Mouse (Mus musculus): ENCODE results near the gene Mat2a. TPM values are rescaled to one million over a fixed set of nuclear protein-coding genes. Genes with fewer than 3 reads are reported as not detected.
A peak's percentile ranks its signal among the peaks of the same experiment; 100 is the strongest.

Mat2a gene
- polyA plus RNA-seq (2012; rRNA removed) (59.9 and 99.9 TPM in 2 replicates), polyA plus RNA-seq (2014; fragmentation: Nextera tagmentation; extraction: Ambion mirVana) (159 and 173 TPM in 2 replicates)

DNA sequence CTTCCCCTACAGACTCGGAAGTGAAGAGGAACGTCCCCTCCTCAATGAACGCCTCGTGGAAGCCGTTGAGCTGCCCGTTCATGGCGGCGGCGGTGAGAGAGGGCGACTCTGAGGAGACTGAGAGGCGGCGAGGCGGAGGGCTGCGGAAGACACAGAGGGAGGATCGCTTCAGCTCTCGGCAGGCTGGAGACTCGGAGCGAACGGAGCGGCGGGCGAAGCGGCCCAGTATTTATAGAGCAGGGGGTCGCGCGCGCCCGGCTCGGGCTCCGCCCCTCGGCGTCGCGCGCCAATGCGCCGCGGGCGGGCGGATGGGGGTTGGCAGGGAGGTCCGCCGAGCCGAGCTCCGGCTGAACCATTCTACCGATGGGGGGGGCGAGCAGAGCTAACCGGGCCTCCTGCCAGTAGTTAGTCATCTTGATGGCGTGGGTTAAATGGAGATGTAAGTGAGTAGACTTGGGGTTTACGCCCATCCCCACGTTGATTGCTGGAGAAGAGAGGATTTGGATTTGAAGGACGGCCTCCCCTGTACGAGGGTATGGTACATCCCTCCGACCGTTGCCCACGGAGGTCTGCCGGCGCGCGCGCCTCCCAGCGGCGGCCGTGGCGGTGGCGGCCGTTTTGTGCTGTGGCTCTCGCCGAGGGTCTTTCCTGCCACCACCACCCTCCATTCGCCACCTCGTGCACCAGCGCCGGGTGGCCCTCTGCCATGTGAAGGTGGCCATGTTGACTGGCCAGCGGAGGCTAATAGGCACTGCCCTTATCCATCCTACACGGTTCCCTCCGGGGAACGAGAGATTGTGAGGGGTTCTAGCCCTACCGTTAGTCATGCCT is at the start of gene Mat2a:
TSS of gene Mat2a (minus strand) at position 204 of the 831 bp plus-strand sequence.
- no peaks in the 10 kb centered on the region for H3K9me3 ChIP-seq (ENCODE audit: control insufficient read depth, low read length)
- H3K27ac ChIP-seq = peak within 1 kb of the TSS; percentile 94
- no peaks in the 10 kb centered on the region for H3K27me3 ChIP-seq (ENCODE audit: control insufficient read depth, insufficient read depth, low read length)
- H3K4me3 ChIP-seq (ENCODE audit: insufficient read depth in 1 of 2, low read depth in 2 of 2, low read length in 2 of 2) = peak within 1 kb of the TSS; percentile 95 to 97
- WGBS (ENCODE audit: insufficient replicate concordance) = under 1% methylated on average over 76 of the region's 77 CpGs
- H3K9ac ChIP-seq (replicated peaks) = peak within 1 kb of the TSS; percentile 99
- ATAC-seq (ENCODE audit: insufficient read depth) = peak; percentile 88
- peaks cover 11 to 16% of the 10 kb centered on the region in 2 experiments for H3K4me1 ChIP-seq (replicated peaks; ENCODE audit: control insufficient read depth in 2 of 2, insufficient read depth in 2 of 2, low read length in 1 of 2)
- TF ChIP-seq CTCF (IDR thresholded peaks at IDR 0.05; ENCODE audit: low read depth) (peak; percentile 66), EP300 (IDR thresholded peaks at IDR 0.05; ENCODE audit: low read depth) (0 out of 2 replicates have a peak, but pooled peaks have one; percentile 58)
- peak; percentile 72 to 74 (median 73) for DNase-seq (ENCODE audit: low read depth in 3 of 3, low spot score in 3 of 3)
- H3K4me2 ChIP-seq (ENCODE audit: low read depth) = peak within 1 kb of the TSS; percentile 82
- H3K36me3 ChIP-seq (replicated peaks; ENCODE audit: control insufficient read depth, insufficient read depth, low read depth) = peaks cover 35% of the 10 kb centered on the region

DNA sequence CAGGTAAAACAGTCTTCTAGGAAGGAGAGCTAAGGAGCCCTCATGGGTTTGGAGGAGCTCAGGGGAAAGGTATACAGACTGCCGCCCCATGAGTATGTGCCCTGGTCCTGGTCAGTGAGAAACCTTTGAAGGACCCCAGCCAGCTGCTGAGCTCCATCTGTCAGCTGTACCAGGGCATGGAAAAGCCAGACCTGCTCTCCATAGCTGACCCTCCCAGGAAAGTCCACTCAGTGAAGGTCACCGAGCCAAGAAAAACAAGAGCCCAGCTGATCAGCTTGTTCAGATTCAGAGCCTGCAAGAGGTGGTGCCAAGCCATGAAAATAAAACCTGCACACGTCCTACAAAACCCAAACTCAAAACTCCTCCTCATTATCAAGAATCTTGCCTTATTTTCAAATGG is 49.5 kb upstream of the Mat2a start:
- DNase-seq (ENCODE audit: low read depth in 3 of 3, low spot score in 3 of 3) = no peak
- no peak for ATAC-seq (ENCODE audit: insufficient read depth)
- Histone ChIP-seq H3K9me3 (ENCODE audit: control insufficient read depth, low read length) (no peaks in the 10 kb centered on the region), H3K4me3 (ENCODE audit: insufficient read depth in 1 of 2, low read depth in 2 of 2, low read length in 2 of 2) (no peak overlapping the region), H3K27ac (no peak overlapping the region), H3K36me3 (replicated peaks; ENCODE audit: control insufficient read depth, insufficient read depth, low read depth) (no peaks in the 10 kb centered on the region), H3K9ac (replicated peaks) (no peak overlapping the region), H3K27me3 (ENCODE audit: control insufficient read depth, insufficient read depth, low read length) (no peaks in the 10 kb centered on the region), H3K4me2 (ENCODE audit: low read depth) (no peak overlapping the region), H3K4me1 (replicated peaks; ENCODE audit: control insufficient read depth in 2 of 2, insufficient read depth in 2 of 2, low read length in 1 of 2) (peaks cover 0 to 7% of the 10 kb centered on the region in 2 experiments; a peak in 2 of 4 replicates)
- 53% methylated on average over 3 of the region's 3 CpGs for WGBS (ENCODE audit: insufficient replicate concordance)
- no peak for TF ChIP-seq CTCF (IDR thresholded peaks at IDR 0.05; ENCODE audit: low read depth)
- TF ChIP-seq EP300 (IDR thresholded peaks at IDR 0.05; ENCODE audit: low read depth) = no peak

DNA sequence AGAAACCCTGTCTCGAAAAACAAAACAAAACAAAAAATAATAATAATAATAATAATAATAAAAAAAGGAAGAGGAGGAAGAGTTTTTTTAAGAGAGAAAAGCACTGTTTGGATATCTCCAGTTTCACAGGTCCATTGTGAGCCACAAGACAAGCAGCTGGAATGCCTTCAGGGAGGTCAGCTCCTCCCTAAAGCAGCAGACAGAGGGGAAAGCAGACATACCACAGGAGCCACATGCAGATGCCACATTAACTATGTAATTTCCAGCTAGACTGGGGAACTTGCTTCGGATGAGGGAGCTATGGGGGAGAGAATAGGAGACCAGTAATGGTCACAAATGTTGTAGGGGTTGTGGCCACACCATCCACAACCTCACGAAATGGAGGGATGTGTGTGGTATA is 47.9 kb upstream of the Mat2a start:
- Histone ChIP-seq H3K27ac (no peak overlapping the region), H3K27me3 (ENCODE audit: control insufficient read depth, insufficient read depth, low read length) (no peaks in the 10 kb centered on the region), H3K36me3 (replicated peaks; ENCODE audit: control insufficient read depth, insufficient read depth, low read depth) (no peaks in the 10 kb centered on the region), H3K4me3 (ENCODE audit: insufficient read depth in 1 of 2, low read depth in 2 of 2, low read length in 2 of 2) (no peak overlapping the region), H3K4me2 (ENCODE audit: low read depth) (no peak overlapping the region), H3K4me1 (replicated peaks; ENCODE audit: control insufficient read depth in 2 of 2, insufficient read depth in 2 of 2, low read length in 1 of 2) (no peaks in the 10 kb centered on the region), H3K9ac (replicated peaks) (no peak overlapping the region), H3K9me3 (ENCODE audit: control insufficient read depth, low read length) (no peaks in the 10 kb centered on the region)
- ATAC-seq (ENCODE audit: insufficient read depth) = no peak
- WGBS (ENCODE audit: insufficient replicate concordance) = 41% methylated on average over 3 of the region's 3 CpGs
- TF ChIP-seq EP300 (IDR thresholded peaks at IDR 0.05; ENCODE audit: low read depth) (no peak), CTCF (IDR thresholded peaks at IDR 0.05; ENCODE audit: low read depth) (no peak)
- no peak for DNase-seq (ENCODE audit: low read depth in 3 of 3, low spot score in 3 of 3)

DNA sequence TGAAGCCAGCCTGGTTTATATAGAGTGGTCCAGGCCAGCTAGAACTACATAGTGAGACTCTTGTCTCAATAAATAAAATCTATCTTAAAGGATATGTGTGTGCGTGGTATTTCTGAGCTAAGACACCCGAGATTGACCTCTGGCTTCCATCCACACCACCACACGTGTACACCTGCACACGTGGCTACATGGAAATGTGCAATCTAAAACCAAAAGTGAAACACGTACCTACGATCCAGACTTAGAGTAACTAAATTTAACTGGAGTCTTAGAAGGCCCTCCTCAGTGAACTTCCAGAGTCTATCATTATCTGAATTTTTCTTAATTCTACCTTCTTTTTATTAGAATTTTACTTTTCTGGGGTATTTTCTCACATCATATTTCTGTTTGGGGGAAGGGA is 46.9 kb upstream of the Mat2a start:
- DNase-seq (ENCODE audit: low read depth in 3 of 3, low spot score in 3 of 3) (no peak), ATAC-seq (ENCODE audit: insufficient read depth) (no peak)
- TF ChIP-seq CTCF (IDR thresholded peaks at IDR 0.05; ENCODE audit: low read depth) (no peak), EP300 (IDR thresholded peaks at IDR 0.05; ENCODE audit: low read depth) (no peak)
- H3K9ac ChIP-seq (replicated peaks) = no peak overlapping the region
- H3K4me3 ChIP-seq (ENCODE audit: insufficient read depth in 1 of 2, low read depth in 2 of 2, low read length in 2 of 2) = no peak overlapping the region
- no peak overlapping the region for H3K27ac ChIP-seq
- no peaks in the 10 kb centered on the region for H3K36me3 ChIP-seq (replicated peaks; ENCODE audit: control insufficient read depth, insufficient read depth, low read depth)
- no peaks in the 10 kb centered on the region for H3K9me3 ChIP-seq (ENCODE audit: control insufficient read depth, low read length)
- no peaks in the 10 kb centered on the region for H3K4me1 ChIP-seq (replicated peaks; ENCODE audit: control insufficient read depth in 2 of 2, insufficient read depth in 2 of 2, low read length in 1 of 2)
- H3K4me2 ChIP-seq (ENCODE audit: low read depth) = no peak overlapping the region
- no peaks in the 10 kb centered on the region for H3K27me3 ChIP-seq (ENCODE audit: control insufficient read depth, insufficient read depth, low read length)
- WGBS (ENCODE audit: insufficient replicate concordance) = 65% methylated on average over 6 of the region's 6 CpGs

DNA sequence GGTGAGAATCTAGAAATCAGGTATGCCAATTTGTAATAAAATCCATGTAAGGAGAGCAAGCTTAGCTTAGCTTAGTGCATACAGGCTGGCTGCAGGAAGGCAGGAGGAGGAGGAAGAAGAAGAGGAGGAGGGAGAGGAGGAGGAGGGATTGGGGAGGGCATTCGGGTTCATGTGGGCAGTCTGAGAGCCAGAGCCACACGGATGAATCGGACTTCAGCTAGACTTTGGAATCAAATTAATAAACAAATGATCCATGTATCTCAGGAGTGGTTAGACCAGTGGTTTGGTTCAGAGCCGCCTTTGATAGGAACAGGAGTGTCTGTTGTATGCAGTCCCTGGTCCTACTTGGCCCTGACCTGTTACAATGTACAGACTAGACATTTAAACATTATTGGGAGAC is 45.5 kb upstream of the Mat2a start:
- Histone ChIP-seq H3K36me3 (replicated peaks; ENCODE audit: control insufficient read depth, insufficient read depth, low read depth) (no peaks in the 10 kb centered on the region), H3K4me2 (ENCODE audit: low read depth) (no peak overlapping the region), H3K4me1 (replicated peaks; ENCODE audit: control insufficient read depth in 2 of 2, insufficient read depth in 2 of 2, low read length in 1 of 2) (peaks cover 0 to 5% of the 10 kb centered on the region in 2 experiments; a peak in 2 of 4 replicates), H3K27ac (no peak overlapping the region), H3K9me3 (ENCODE audit: control insufficient read depth, low read length) (no peaks in the 10 kb centered on the region), H3K27me3 (ENCODE audit: control insufficient read depth, insufficient read depth, low read length) (no peaks in the 10 kb centered on the region), H3K4me3 (ENCODE audit: insufficient read depth in 1 of 2, low read depth in 2 of 2, low read length in 2 of 2) (no peak overlapping the region), H3K9ac (replicated peaks) (no peak overlapping the region)
- ATAC-seq (ENCODE audit: insufficient read depth) (no peak), DNase-seq (ENCODE audit: low read depth in 3 of 3, low spot score in 3 of 3) (no peak)
- no peak for TF ChIP-seq CTCF (IDR thresholded peaks at IDR 0.05; ENCODE audit: low read depth)
- no peak for TF ChIP-seq EP300 (IDR thresholded peaks at IDR 0.05; ENCODE audit: low read depth)
- 63% methylated on average over 4 of the region's 4 CpGs for WGBS (ENCODE audit: insufficient replicate concordance)

Data from liver, embryonic 14.5 days (tissue).